Mouse (Mus musculus): ENCODE results near the gene Flywch1.

Gene Flywch1

DNA sequence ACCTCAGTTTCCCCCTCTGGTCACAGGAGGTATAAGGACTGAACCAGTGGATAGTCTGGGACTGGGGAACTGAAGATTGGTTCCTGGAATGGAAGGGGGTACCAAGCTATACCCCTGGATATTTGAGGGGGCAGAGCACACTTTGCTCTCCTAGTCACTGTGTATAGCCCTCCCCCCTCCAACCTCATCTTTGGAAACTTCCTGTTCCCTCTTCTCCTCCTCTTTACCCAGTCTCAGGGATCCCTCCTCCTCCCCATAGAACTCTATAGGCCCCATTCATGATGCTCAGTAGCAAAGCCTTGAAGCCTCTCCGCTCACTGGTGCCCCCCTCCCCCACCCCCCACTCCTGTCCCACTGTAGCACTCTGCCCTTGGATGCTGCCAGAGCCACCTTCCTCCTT, 51.9 kb downstream of the Flywch1 start:
- in situ Hi-C loops (cut with MboI, MseI): no loop called here

DNA sequence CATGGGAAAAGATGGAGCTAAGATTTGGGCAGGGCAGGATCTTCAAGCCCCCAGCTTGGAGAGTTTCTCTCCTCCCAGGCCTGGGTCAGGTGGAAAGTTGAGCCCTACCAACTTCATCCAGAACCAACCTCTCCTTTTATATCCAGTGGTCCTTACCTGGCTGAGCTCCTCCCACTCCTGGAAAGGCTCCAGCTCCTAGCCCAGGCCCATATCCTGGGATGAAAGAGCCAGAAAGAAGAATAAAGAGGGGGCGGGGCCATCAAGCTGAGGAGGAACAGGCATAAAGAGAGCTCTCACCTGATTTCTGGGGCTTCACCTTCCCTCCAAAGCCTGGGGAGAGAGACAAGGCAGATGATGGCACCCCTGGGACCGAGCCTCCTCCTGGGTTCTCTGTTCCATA, 54.4 kb downstream of the Flywch1 start:
- in situ Hi-C loops (cut with MboI, MseI): no loop called here

DNA sequence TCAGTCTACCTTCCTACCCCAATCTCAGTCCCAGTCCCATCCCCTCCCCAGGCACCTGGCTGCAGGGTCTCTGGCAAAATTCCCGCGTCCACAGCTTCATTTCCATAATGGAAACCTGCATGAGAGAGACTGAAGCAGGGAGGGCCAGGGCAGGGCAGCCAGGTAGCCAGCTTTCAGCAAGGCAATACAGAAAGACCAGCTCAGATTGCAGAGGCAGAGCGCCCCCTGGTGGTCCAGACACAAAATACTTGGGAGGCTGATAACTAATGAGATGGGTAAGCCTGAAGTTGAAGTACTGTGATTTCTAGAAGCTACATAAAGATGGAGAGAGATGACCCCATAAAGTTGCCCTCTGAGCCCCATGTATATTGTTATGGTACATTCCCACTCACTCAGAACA, 65.2 kb downstream of the Flywch1 start:
- in situ Hi-C loops (cut with MboI, MseI): loop anchor here (5.0 to 10.0 kb wide), 2 partner anchors 34 to 1281 kb away; partner anchors contain the start of genes Hcfc1r1, Thoc6 and Zfp946

DNA sequence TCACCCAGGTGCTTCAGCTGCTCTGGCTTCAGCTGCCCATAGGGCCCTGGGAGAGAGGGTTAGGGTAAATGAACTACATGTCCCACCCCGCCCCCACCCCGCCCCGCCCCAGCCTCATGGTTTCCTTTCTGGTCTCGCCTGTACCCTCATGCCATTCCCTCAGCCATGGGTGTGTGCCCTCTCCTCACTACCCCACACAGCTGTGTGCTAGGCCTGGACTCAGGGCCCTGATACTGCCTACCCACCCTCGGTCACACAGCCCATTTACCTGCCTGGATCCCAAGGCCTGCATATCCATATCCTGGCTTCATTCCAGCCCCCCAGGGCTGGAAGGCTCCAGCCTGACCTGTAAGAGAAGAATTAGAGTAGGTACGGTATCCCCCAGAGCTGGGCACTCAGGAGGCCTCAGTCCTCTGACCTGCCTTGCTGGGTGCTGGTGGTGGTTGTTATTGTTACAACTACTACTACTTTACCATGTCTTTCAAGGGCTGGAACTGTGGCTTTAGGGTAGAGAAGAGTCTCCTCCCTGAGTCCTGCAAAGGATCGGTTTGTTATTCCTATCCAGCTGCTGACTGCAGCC, 65.8 kb downstream of the Flywch1 start:
- in situ Hi-C loops (cut with MboI, MseI): loop anchor here (5.0 to 10.0 kb wide), 2 partner anchors 33 to 1281 kb away; partner anchors contain the start of genes Hcfc1r1, Thoc6 and Zfp946

DNA sequence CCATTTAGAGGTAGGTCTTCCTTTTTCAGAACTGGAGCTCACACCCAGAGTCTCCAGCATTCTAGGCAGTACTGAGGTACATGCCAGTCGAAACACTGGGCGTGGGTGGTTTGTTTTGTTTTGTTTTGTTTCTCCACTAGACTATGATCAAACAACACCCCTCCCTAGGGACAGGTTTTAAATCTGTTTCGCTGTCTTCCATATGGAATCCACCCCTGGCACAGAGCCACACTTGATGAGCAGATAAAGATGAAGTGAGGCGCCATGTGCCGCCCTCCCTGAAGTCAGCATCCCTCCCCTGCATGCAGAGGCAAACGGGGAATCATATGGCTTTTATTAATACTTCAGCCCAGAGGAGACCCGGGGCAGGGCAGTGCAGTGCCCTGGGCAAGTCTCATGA, 66.7 kb downstream of the Flywch1 start:
- in situ Hi-C loops (cut with MboI, MseI): loop anchor here (5.0 to 10.0 kb wide), 2 partner anchors 32 to 1280 kb away; partner anchors contain the start of genes Hcfc1r1, Thoc6 and Zfp946

DNA sequence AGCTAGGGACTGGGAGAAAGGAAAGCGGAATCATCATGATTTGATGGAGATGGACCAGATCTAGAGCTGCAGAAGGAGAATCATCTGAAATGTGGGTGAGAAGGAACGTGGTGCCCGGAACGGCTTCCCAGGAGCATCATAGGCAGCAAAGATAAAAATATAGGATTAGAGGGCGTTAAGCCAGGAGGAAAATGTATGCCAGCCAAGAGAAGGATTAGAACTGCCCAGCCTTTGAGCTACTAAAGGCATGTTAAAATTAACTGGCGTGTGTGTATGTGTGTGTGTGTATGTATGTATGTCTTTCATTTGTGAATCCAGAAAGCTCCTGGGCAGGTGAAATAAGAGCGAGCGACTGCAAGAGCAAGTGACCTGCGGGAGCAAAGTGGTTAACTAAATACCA, 68.1 kb downstream of the Flywch1 start:
- in situ Hi-C loops (cut with MboI, MseI): loop anchor here (10.0 kb wide), 1 partner anchor 1278 kb away; the partner anchor contains the start of gene Zfp946

All from T-helper 1 cell (primary cell).